Mouse (Mus musculus) heart, adult 11 months (tissue): ENCODE measurements around the gene Cd22.
A peak's percentile ranks its signal among the peaks of the same experiment; 100 is the strongest.
"Not testable (repeated sequence)": the region's sequence is repeated elsewhere in the genome, so short reads cannot be mapped to it uniquely, and the experiment has no call there.

Experiments used
- DNase-seq: peaks from one replicate; pipeline ENCODE4 v3.0.0; 2022

Cd22 gene

GRCm38 (mm10) chr7:30859635-30860402 is 20.3 kb downstream of the Cd22 start:
- peak; percentile 86 for DNase-seq

GRCm38 (mm10) chr7:30859290-30859634 is 20.9 kb downstream of the Cd22 start:
- peak; percentile 90 for DNase-seq

GRCm38 (mm10) chr7:30857746-30858145 is 22.4 kb downstream of the Cd22 start:
- no peak for DNase-seq

- no peak for DNase-seq
These were observed 24.1 kb downstream of the Cd22 start, which contains the start of gene Ffar3 for GRCm38 (mm10) chr7:30856078-30856477. Gene Ffar3, minus strand, starts transcription at chr7:30856178.

GRCm38 (mm10) chr7:30851421-30851820 is 28.7 kb downstream of the Cd22 start:
- DNase-seq = no peak

- DNase-seq = no peak
These were observed 32.2 kb downstream of the Cd22 start for GRCm38 (mm10) chr7:30847934-30848333.

GRCm38 (mm10) chr7:30847386-30847785 is 32.8 kb downstream of the Cd22 start:
- no peak for DNase-seq

GRCm38 (mm10) chr7:30846505-30847053 is 33.6 kb downstream of the Cd22 start:
- no peak for DNase-seq

GRCm38 (mm10) chr7:30844676-30845297 is 35.4 kb downstream of the Cd22 start:
- no peak for DNase-seq

- no peak for DNase-seq
These were observed 38.0 kb downstream of the Cd22 start for GRCm38 (mm10) chr7:30842092-30842491.

- DNase-seq = no peak
These were observed 38.8 kb downstream of the Cd22 start for GRCm38 (mm10) chr7:30841379-30841778.

- DNase-seq = no peak
These were observed 39.8 kb downstream of the Cd22 start for GRCm38 (mm10) chr7:30840306-30840705.

GRCm38 (mm10) chr7:30837277-30837676 is 42.9 kb downstream of the Cd22 start:
- no peak for DNase-seq

GRCm38 (mm10) chr7:30832684-30833083 is 47.5 kb downstream of the Cd22 start:
- DNase-seq = not testable (repeated sequence)

GRCm38 (mm10) chr7:30832261-30832660 is 47.9 kb downstream of the Cd22 start:
- no peak for DNase-seq

- DNase-seq = no peak
These were observed 50.7 kb downstream of the Cd22 start for GRCm38 (mm10) chr7:30829428-30829827.

GRCm38 (mm10) chr7:30828871-30829270 is 51.3 kb downstream of the Cd22 start:
- not testable (repeated sequence) for DNase-seq

- DNase-seq = no peak
These were observed 53.5 kb downstream of the Cd22 start for GRCm38 (mm10) chr7:30826660-30827059.

GRCm38 (mm10) chr7:30824306-30824705 is 55.8 kb downstream of the Cd22 start:
- no peak for DNase-seq

GRCm38 (mm10) chr7:30823675-30824074 is 56.5 kb downstream of the Cd22 start, which contains the start of gene Ffar2:
Gene Ffar2, minus strand, starts transcription at chr7:30823775.
- DNase-seq = peak; percentile 88

GRCm38 (mm10) chr7:30821532-30821931 is 58.6 kb downstream of the Cd22 start:
- peak; percentile 92 for DNase-seq

GRCm38 (mm10) chr7:30820854-30821445 is 59.2 kb downstream of the Cd22 start:
- no peak for DNase-seq

GRCm38 (mm10) chr7:30820131-30820530 is 60.0 kb downstream of the Cd22 start:
- no peak for DNase-seq
